Mouse (Mus musculus) hematopoietic stem cell, adult 5-6 weeks (primary cell): ENCODE measurements around the gene Gm10382. TPM values are rescaled to one million over a fixed set of nuclear protein-coding genes. Genes with fewer than 3 reads are reported as not detected.
"Not testable (repeated sequence)": the region's sequence is repeated elsewhere in the genome, so short reads cannot be mapped to it uniquely, and the experiment has no call there.

Experiments used
- ATAC-seq, 2 experiments: fragments of 125-278 bp in 1 of 2; replicated peaks in 1 of 2; 2 replicates each; pipeline ENCODE4 v1.8.0; 2016 to 2017; ENCODE audit warnings: inconsistent platforms in 2 of 2, mild to moderate bottlenecking in 2 of 2, moderate number of reproducible peaks in 2 of 2, low read depth in 1 of 2, moderate TSS enrichment in 1 of 2; ENCODE audit not compliant: low FRiP score in 2 of 2, poor library complexity in 2 of 2, severe bottlenecking in 2 of 2, insufficient read depth in 1 of 2, low TSS enrichment in 1 of 2
- total RNA-seq: library from RNA; stranded (forward); fragments of 172-1452, 232-1000 nt; gene quantifications from 2 replicates; pipeline ENCODE4 v1.2.3, GENCODE M21; 2017

Gm10382 gene
- total RNA-seq, 1 experiment from 2014 or later, result 1.6 TPM

GRCm38 (mm10) chr5:125405546-125406248, 16.6 kb downstream of the Gm10382 start:
- ATAC-seq, result peak; percentile 29 to 40; a peak in 3 of 4 replicates

- peak; percentile 24 to 27; a peak in 3 of 4 replicates for ATAC-seq
These were observed 17.3 kb downstream of the Gm10382 start for GRCm38 (mm10) chr5:125406322-125407016.

GRCm38 (mm10) chr5:125407020-125407830, 18.1 kb downstream of the Gm10382 start:
- ATAC-seq, result no peak

GRCm38 (mm10) chr5:125407910-125408575, 18.9 kb downstream of the Gm10382 start:
- ATAC-seq, result no peak

GRCm38 (mm10) chr5:125408842-125409241, 19.7 kb downstream of the Gm10382 start:
- peak; percentile 3 to 15; a peak in 3 of 4 replicates for ATAC-seq

- no peak for ATAC-seq
These were observed 20.4 kb downstream of the Gm10382 start for GRCm38 (mm10) chr5:125409348-125410090.

- ATAC-seq, result peak in 1 of 2 experiments; percentile 43; a peak in 1 of 4 replicates
These were observed 22.9 kb downstream of the Gm10382 start for GRCm38 (mm10) chr5:125411972-125412530.

- ATAC-seq, result not testable (repeated sequence)
These were observed 23.4 kb downstream of the Gm10382 start for GRCm38 (mm10) chr5:125412536-125412935.

GRCm38 (mm10) chr5:125413763-125414162, 24.6 kb downstream of the Gm10382 start:
- ATAC-seq, result no peak

GRCm38 (mm10) chr5:125416183-125416582, 27.1 kb downstream of the Gm10382 start:
- no peak for ATAC-seq

- ATAC-seq, result no peak; a peak in 1 of 4 replicates
These were observed 29.5 kb downstream of the Gm10382 start for GRCm38 (mm10) chr5:125418636-125419035.

GRCm38 (mm10) chr5:125419124-125419523, 30.0 kb downstream of the Gm10382 start:
- ATAC-seq, result peak; percentile 92 to 93

GRCm38 (mm10) chr5:125425698-125426276, 36.7 kb downstream of the Gm10382 start:
- ATAC-seq, result no peak; a peak in 1 of 4 replicates

- no peak for ATAC-seq
These were observed 37.2 kb downstream of the Gm10382 start for GRCm38 (mm10) chr5:125426343-125426742.

- not testable (repeated sequence) for ATAC-seq
These were observed 43.2 kb downstream of the Gm10382 start for GRCm38 (mm10) chr5:125432324-125432723.

GRCm38 (mm10) chr5:125433793-125434337, 44.7 kb downstream of the Gm10382 start, which contains the start of gene Dhx37:
TSS of gene Dhx37 (minus strand) at chr5:125434121.
- peak; percentile 97 to 99 for ATAC-seq
